Mouse (Mus musculus): ENCODE measurements around the gene Tmod2. TPM values are rescaled to one million over a fixed set of nuclear protein-coding genes. Genes with fewer than 3 reads are reported as not detected.
"Not testable (repeated sequence)": the region's sequence is repeated elsewhere in the genome, so short reads cannot be mapped to it uniquely, and the experiment has no call there.

Gene Tmod2
- 4.7 and 5.0 TPM in 2 replicates for polyA plus RNA-seq (2015; fragmentation: Nextera tagmentation; extraction: Ambion mirVana)

GRCm38 (mm10) chr9:75610571-75611493 lies at the start of gene Tmod2:
Gene Tmod2, minus strand, starts transcription at chr9:75611325.
- Histone ChIP-seq H3K4me2 (peak within 1 kb of the TSS; percentile 100), H3K36me3 (no peaks in the 10 kb centered on the region), H3K4me1 (0 out of 2 replicates have a peak, but pooled peaks cover 3% of the 10 kb centered on the region), H3K27me3 (replicated peaks) (peaks cover 35% of the 10 kb centered on the region; the same call in 1 of the 2 replicates), H3K9me3 (no peaks in the 10 kb centered on the region), H3K9ac (peak within 1 kb of the TSS; percentile 81), H3K27ac (replicated peaks) (no peak within 1 kb of the TSS), H3K4me3 (peak within 1 kb of the TSS; percentile 84)
- ATAC-seq (ENCODE audit: extremely low read depth, insufficient number of reproducible peaks, low FRiP score, low TSS enrichment), result peak; percentile 65
- under 1% methylated on average over 74 of the region's 74 CpGs for WGBS

DNA sequence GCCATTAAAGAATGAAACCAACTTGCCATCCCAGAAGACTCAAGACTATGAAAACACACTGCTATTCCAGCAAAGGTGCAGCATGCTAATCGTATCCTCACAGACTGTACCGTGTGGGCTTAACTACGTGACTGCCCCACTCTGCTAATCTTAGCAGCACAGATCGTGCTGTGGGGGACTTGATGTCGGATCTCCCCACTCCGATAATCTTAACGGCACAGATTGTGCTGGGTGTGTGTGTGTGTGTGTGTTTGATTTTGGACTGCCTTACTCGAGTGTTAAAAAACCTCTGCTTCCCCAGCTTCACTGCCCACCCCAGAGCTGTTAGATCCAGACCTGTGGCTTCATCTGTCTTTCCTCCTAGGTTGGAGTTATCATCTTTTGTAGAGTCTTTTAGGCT lies 49.8 kb upstream of the Tmod2 start:
- Histone ChIP-seq H3K27me3 (replicated peaks) (no peaks in the 10 kb centered on the region), H3K9ac (no peak overlapping the region), H3K9me3 (no peaks in the 10 kb centered on the region), H3K27ac (replicated peaks) (no peak overlapping the region), H3K4me3 (no peak overlapping the region), H3K4me1 (no peaks in the 10 kb centered on the region), H3K36me3 (no peaks in the 10 kb centered on the region), H3K4me2 (no peak overlapping the region)
- ATAC-seq (ENCODE audit: extremely low read depth, insufficient number of reproducible peaks, low FRiP score, low TSS enrichment), result no peak
- WGBS, result 64% methylated on average over 8 of the region's 8 CpGs

- not testable (repeated sequence) for H3K36me3 ChIP-seq; H3K9me3 ChIP-seq; H3K4me3 ChIP-seq; H3K9ac ChIP-seq; H3K27ac ChIP-seq (replicated peaks); ATAC-seq (ENCODE audit: extremely low read depth, insufficient number of reproducible peaks, low FRiP score, low TSS enrichment); H3K4me2 ChIP-seq; H3K27me3 ChIP-seq (replicated peaks)
- peaks cover 11% of the 10 kb centered on the region; the same call in 1 of the 2 replicates for H3K4me1 ChIP-seq
- 71% methylated on average over 3 of the region's 3 CpGs for WGBS
Measured at GRCm38 (mm10) chr9:75656456-75656855, 45.3 kb upstream of the Tmod2 start.

DNA sequence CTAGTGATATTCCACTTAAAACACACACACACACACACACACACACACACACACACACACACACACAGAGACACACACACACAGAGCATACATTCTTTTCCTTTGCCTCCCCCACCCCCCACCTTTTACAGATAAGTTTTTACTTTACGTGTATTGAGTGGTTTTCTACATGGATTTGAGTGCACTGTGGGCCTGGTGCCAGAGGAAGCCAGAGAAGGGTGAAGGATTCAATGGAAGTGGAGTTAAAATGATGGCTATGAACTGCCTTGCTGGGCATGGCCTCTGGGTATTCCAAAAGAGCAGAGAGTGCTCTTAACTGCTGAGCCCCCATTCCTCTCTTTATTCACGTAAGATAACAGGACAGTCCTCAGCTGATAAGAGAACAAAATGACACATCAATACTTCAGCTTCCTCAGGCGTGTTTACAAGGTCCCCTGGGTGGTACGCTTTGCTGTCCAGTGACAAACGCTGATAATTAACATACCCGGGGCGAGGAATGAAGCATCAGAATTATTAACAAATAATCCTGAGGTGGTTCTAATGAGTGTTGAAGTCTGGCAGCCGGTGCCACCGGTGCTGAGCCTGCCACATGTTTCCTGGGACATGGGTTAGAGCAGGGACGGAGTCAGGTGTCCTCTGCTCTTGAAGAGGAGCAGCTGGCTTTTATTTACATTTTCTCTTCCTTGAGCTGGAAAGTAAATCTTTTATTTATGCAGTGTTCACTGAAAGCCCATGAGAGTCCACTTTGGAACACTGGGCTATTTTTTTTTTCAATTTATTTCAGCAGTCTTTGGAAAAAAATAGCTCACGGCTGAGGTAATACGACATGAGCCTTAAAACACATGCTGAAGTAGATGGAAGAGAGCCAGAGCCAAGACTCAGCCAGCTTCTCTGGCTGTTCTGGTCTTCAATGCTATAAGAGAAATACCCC lies 43.1 kb upstream of the Tmod2 start:
- Histone ChIP-seq H3K27ac (replicated peaks) (0 out of 2 replicates have a peak overlapping the region, but pooled peaks have one; percentile 17), H3K36me3 (no peaks in the 10 kb centered on the region), H3K9me3 (no peaks in the 10 kb centered on the region), H3K4me1 (peaks cover 11% of the 10 kb centered on the region; the same call in 1 of the 2 replicates), H3K4me3 (no peak overlapping the region), H3K4me2 (peak overlapping the region; percentile 35), H3K9ac (no peak overlapping the region), H3K27me3 (replicated peaks) (no peaks in the 10 kb centered on the region)
- ATAC-seq (ENCODE audit: extremely low read depth, insufficient number of reproducible peaks, low FRiP score, low TSS enrichment), result no peak
- 22% methylated on average over 12 of the region's 12 CpGs for WGBS

DNA sequence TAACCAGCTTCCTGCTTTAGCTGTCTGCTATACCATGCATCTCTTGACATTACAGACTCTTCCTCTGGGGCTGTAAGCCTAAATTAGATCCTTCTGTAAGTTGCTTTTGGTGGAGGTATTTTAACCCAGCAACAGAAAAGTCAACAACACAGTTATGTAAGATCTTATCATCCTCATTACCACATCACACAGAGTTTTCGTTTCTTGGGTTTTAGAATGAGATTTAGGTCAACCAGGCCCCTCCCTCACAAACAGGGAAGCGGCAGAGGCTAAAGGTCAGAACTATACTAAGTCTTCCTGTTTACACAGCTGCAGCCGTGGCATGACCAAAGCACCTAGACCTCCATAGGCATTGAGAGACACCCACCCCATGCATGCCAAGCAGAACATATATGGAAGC lies 34.3 kb upstream of the Tmod2 start:
- Histone ChIP-seq H3K27me3 (replicated peaks) (no peaks in the 10 kb centered on the region), H3K27ac (replicated peaks) (no peak overlapping the region), H3K4me3 (no peak overlapping the region), H3K9me3 (0 out of 2 replicates have a peak, but pooled peaks cover 2% of the 10 kb centered on the region), H3K4me2 (no peak overlapping the region), H3K36me3 (no peaks in the 10 kb centered on the region), H3K9ac (no peak overlapping the region), H3K4me1 (no peaks in the 10 kb centered on the region)
- 47% methylated on average over 3 of the region's 3 CpGs for WGBS
- ATAC-seq (ENCODE audit: extremely low read depth, insufficient number of reproducible peaks, low FRiP score, low TSS enrichment), result no peak

DNA sequence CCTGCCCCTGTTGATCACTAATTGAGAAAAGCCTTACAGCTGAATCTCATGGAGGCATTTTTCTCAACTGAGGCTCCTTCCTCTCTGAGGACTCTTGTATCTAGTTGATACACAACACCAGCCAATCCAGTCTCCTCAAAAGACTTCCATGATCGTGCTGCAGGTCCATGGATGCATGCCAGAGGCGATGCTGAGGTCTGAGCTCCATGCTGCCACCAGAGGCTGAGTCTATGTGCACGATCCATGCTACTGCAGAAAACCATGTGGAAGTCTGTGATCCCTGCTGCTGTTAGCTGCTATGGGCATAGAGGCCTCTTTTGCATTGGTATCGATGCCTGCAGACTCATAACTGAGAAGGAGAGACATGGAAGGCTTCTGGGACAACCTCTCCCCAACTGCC lies 23.1 kb upstream of the Tmod2 start:
- no peak overlapping the region for H3K27ac ChIP-seq (replicated peaks)
- 77% methylated on average over 4 of the region's 4 CpGs for WGBS
- H3K4me2 ChIP-seq, result no peak overlapping the region
- peaks cover 20% of the 10 kb centered on the region for H3K4me1 ChIP-seq
- peaks cover 14% of the 10 kb centered on the region for H3K36me3 ChIP-seq
- ATAC-seq (ENCODE audit: extremely low read depth, insufficient number of reproducible peaks, low FRiP score, low TSS enrichment), result no peak
- no peak overlapping the region for H3K4me3 ChIP-seq
- H3K27me3 ChIP-seq (replicated peaks), result no peaks in the 10 kb centered on the region
- no peak overlapping the region for H3K9ac ChIP-seq
- H3K9me3 ChIP-seq, result no peaks in the 10 kb centered on the region

GRCm38 (mm10) chr9:75633603-75634002 lies 22.5 kb upstream of the Tmod2 start:
- no peak for ATAC-seq (ENCODE audit: extremely low read depth, insufficient number of reproducible peaks, low FRiP score, low TSS enrichment)
- Histone ChIP-seq H3K27me3 (replicated peaks) (no peaks in the 10 kb centered on the region), H3K4me1 (peaks cover 20% of the 10 kb centered on the region), H3K27ac (replicated peaks) (no peak overlapping the region), H3K4me3 (no peak overlapping the region), H3K4me2 (no peak overlapping the region), H3K36me3 (peaks cover 14% of the 10 kb centered on the region), H3K9ac (no peak overlapping the region), H3K9me3 (no peaks in the 10 kb centered on the region)
- 82% methylated on average over 8 of the region's 8 CpGs for WGBS

DNA sequence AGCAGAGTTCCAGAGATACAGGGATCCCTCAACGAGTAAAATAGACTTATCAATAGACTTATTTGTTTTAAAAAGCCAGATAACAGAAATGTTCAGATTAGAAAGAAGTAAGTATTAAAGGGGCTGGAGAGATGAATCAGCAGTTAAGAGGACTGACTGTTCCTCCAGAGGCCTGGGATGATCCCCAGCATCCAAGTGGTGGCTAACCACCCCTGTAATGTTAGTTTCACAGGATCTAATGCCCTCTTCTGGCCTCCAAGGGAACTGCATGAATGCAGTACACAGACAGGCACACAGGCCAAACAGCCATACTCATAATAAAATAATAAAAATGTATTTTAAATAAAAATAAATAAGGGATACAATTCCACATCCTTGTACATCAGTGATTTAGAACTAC lies 21.8 kb upstream of the Tmod2 start:
- no peak overlapping the region for H3K27ac ChIP-seq (replicated peaks)
- no peaks in the 10 kb centered on the region for H3K27me3 ChIP-seq (replicated peaks)
- peaks cover 10% of the 10 kb centered on the region for H3K36me3 ChIP-seq
- peaks cover 20% of the 10 kb centered on the region for H3K4me1 ChIP-seq
- no peaks in the 10 kb centered on the region for H3K9me3 ChIP-seq
- H3K4me2 ChIP-seq, result no peak overlapping the region
- no peak overlapping the region for H3K4me3 ChIP-seq
- 30% methylated on average over 1 of the region's 1 CpGs for WGBS
- no peak for ATAC-seq (ENCODE audit: extremely low read depth, insufficient number of reproducible peaks, low FRiP score, low TSS enrichment)
- no peak overlapping the region for H3K9ac ChIP-seq

DNA sequence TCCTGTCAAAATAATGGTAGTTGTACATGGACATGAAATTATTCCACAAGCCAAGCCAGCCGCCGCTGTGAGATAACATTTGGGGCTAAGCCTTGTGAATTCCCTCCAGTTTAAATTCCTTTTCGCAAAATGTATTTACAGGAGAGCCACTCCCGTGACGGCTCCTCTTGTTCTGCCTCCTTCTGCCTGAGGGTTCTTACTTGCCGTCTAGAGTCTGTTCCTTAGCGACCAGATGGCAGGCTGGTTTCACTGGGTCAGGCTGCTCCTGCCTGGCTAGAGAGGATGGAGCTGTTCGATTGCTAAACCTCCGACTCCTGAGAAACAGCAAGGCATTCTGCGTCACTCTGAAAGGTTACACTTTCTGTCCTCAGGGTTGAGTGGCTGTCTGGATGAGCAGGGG lies 21.0 kb upstream of the Tmod2 start:
- Histone ChIP-seq H3K4me3 (no peak overlapping the region), H3K27ac (replicated peaks) (no peak overlapping the region; the same call in 1 of the 2 replicates), H3K4me2 (no peak overlapping the region), H3K9ac (0 out of 2 replicates have a peak overlapping the region, but pooled peaks have one; percentile 14), H3K9me3 (no peaks in the 10 kb centered on the region), H3K4me1 (peaks cover 20% of the 10 kb centered on the region), H3K36me3 (peaks cover 5% of the 10 kb centered on the region), H3K27me3 (replicated peaks) (no peaks in the 10 kb centered on the region)
- 56% methylated on average over 10 of the region's 10 CpGs for WGBS
- no peak for ATAC-seq (ENCODE audit: extremely low read depth, insufficient number of reproducible peaks, low FRiP score, low TSS enrichment)

DNA sequence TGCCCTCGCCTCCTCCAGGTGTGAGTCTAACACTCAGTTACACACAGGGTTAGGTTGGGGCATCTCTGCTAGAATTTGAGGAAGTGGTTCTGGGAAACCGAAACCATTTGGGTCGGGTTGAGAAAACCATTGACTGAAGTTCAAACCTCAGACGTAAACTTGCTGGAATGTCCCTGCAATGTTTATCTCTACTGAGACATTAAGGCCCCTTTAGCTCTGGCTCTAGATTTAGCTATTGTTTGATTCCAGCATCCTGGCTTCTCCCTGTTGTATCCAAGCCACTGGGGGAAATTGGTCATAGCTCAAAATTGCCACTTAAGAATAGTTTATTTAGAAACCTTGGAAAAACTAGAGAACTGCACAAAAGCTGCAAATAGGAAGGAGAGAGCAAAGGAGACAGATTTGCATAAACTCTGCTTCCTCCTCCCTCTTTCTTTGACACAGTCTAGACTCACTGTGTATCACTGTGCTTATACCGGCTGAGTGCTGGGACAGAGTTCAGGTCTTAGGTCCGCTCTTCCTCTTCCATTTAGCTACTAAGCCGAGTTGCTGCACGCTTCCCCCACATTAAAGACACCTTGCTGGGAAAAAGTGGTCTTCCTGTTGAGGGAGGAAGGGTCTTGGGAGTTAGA lies 19.8 kb upstream of the Tmod2 start:
- Histone ChIP-seq H3K4me2 (no peak overlapping the region), H3K36me3 (peaks cover 3% of the 10 kb centered on the region; the same call in 1 of the 2 replicates), H3K27ac (replicated peaks) (peak overlapping the region; percentile 48), H3K4me3 (no peak overlapping the region), H3K9me3 (no peaks in the 10 kb centered on the region), H3K9ac (no peak overlapping the region), H3K4me1 (peaks cover 23% of the 10 kb centered on the region), H3K27me3 (replicated peaks) (no peaks in the 10 kb centered on the region)
- ATAC-seq (ENCODE audit: extremely low read depth, insufficient number of reproducible peaks, low FRiP score, low TSS enrichment), result no peak
- 69% methylated on average over 8 of the region's 8 CpGs for WGBS

- Histone ChIP-seq H3K27ac (replicated peaks) (peak overlapping the region; percentile 72), H3K9me3 (no peaks in the 10 kb centered on the region), H3K4me1 (peaks cover 16% of the 10 kb centered on the region), H3K4me2 (peak overlapping the region; percentile 90), H3K4me3 (peak overlapping the region; percentile 85), H3K9ac (peak overlapping the region; percentile 95), H3K27me3 (replicated peaks) (peaks cover 15% of the 10 kb centered on the region), H3K36me3 (no peaks in the 10 kb centered on the region)
- ATAC-seq (ENCODE audit: extremely low read depth, insufficient number of reproducible peaks, low FRiP score, low TSS enrichment), result no peak
- 1% methylated on average over 14 of the region's 14 CpGs for WGBS
Measured at GRCm38 (mm10) chr9:75626308-75626604, 15.1 kb upstream of the Tmod2 start.
